Comparison of ENCODE assay signal across 8 mouse cellular contexts in the genomic region with DNA sequence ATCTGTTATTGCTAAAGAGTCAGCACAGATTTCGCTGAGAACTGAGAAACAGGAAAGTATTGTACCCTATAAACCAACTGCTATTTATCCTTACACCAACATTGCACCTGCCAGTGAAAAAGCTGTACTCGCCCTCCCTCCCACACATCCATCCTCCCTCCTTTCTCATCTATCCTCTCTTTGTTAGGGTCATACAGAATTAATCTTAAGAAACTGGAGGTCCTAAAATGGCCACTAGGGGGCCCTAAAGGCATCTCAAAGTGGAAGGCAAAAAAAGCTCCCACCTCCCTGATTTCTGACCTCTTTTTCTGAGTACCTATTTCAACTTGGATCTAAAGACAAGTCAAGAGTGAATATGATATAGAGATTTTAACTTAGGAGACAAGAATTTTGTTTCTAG. TPM values are rescaled to one million over a fixed set of nuclear protein-coding genes. Genes with fewer than 3 reads are reported as not detected.
A peak's percentile ranks its signal among the peaks of the same experiment; 100 is the strongest.
DNase-seq lines count a peak whose midpoint lies in the region; ATAC-seq lines count a peak whose summit lies in the region.

No protein-coding gene starts in this region.

- intact Hi-C loops in heart, postnatal 10 days (cut with DNase I): loop anchor here (5.0 to 10.0 kb wide), 3 partner anchors 411 to 1579 kb away; no protein-coding TSS in a partner anchor

- no peak overlapping the region for H3K9ac ChIP-seq in midbrain, embryonic 13.5 days (replicated peaks)

- peaks cover 11% of the 10 kb centered on the region for H3K4me1 ChIP-seq in heart, embryonic 10.5 days
- H3K4me1 ChIP-seq in midbrain, embryonic 13.5 days (replicated peaks): peaks cover 26% of the 10 kb centered on the region

- WGBS in heart, embryonic 10.5 days: 14% methylated on average over 2 of the region's 2 CpGs
- 23% methylated on average over 2 of the region's 2 CpGs for WGBS in midbrain, embryonic 13.5 days

- no peaks in the 10 kb centered on the region for H3K9me3 ChIP-seq in heart, embryonic 10.5 days
- no peaks in the 10 kb centered on the region for H3K9me3 ChIP-seq in midbrain, embryonic 13.5 days

- H3K36me3 ChIP-seq in heart, embryonic 10.5 days: no peaks in the 10 kb centered on the region
- H3K36me3 ChIP-seq in midbrain, embryonic 13.5 days: no peaks in the 10 kb centered on the region

- no peaks in the 10 kb centered on the region for H3K27me3 ChIP-seq in heart, embryonic 10.5 days (ENCODE audit: insufficient read depth, poor library complexity, severe bottlenecking)
- H3K27me3 ChIP-seq in midbrain, embryonic 13.5 days: no peaks in the 10 kb centered on the region

- no peak overlapping the region for H3K27ac ChIP-seq in heart, embryonic 10.5 days
- no peak overlapping the region for H3K27ac ChIP-seq in midbrain, embryonic 13.5 days

- 0 out of 2 replicates have a peak, but pooled peaks have one; percentile 10 for ATAC-seq in common myeloid progenitor, adult 5-6 weeks (replicated peaks; ENCODE audit: low read depth, poor library complexity, severe bottlenecking)
- ATAC-seq in midbrain, embryonic 13.5 days: no peak

- H3K4me3 ChIP-seq in heart, embryonic 10.5 days: no peak overlapping the region
- H3K4me3 ChIP-seq in midbrain, embryonic 13.5 days (replicated peaks): no peak overlapping the region

- peak overlapping the region; percentile 87 for H3K4me2 ChIP-seq in midbrain, embryonic 13.5 days (replicated peaks)

- peak; percentile 82 for DNase-seq in heart, adult 11 months
- no peak for DNase-seq in heart, embryonic 10.5 days (ENCODE audit: low spot score)
- DNase-seq in NIH3T3 (ENCODE audit: low read depth): peak; percentile 85
- DNase-seq in heart, postnatal 10 days: peak; percentile 61 to 74
- peak; percentile 68 to 87 for DNase-seq in layer of hippocampus, postnatal 14 days (ENCODE audit: low spot score in 2 of 2)
- peak; percentile 26 for DNase-seq in testis, postnatal 14 days (ENCODE audit: low spot score)

RNA-seq across cellular contexts. Expression of gene Large1, which starts 2.6 kb away (rescaled TPM):
- polyA plus RNA-seq in heart, embryonic 10.5 days (2016; fragmentation: Nextera tagmentation; extraction: Ambion mirVana): 6.1 and 7.5 TPM in 2 replicates
- 4.2 and 4.3 TPM in 2 replicates for total RNA-seq in common myeloid progenitor, adult 5-6 weeks (2017)
- total RNA-seq in heart, postnatal 10 days (2021): 10 to 100 TPM; 29.0 to 29.8 TPM
- 100 to 1,000 TPM; 146 to 155 TPM for total RNA-seq in layer of hippocampus, postnatal 14 days (2021)
- polyA plus RNA-seq in midbrain, embryonic 13.5 days (2015; fragmentation: Nextera tagmentation; extraction: Ambion mirVana): 9.9 and 11.9 TPM in 2 replicates

Comparison
In these comparisons a context has a peak if more than half of its experiments do, and no peak if none do; other contexts are left out.
1. RNA of gene Large1, which starts 2.6 kb away (total RNA-seq): 146 to 155 TPM in layer of hippocampus, postnatal 14 days; 29.0 to 29.8 TPM in heart, postnatal 10 days and 4.2 to 4.3 TPM in common myeloid progenitor, adult 5-6 weeks; every median in the first group is over 4 times any median in the second.